Mouse (Mus musculus) left cerebral cortex, postnatal 25 days (tissue): ENCODE measurements around the gene Fam98b. TPM values are rescaled to one million over a fixed set of nuclear protein-coding genes. Genes with fewer than 3 reads are reported as not detected.

Experiments used
- DNase-seq, 2 experiments: peaks; one replicate each; pipeline ENCODE4 v3.0.0; 2022; ENCODE audit warnings: low spot score in 2 of 2, mixed read lengths in 1 of 2
- intact Hi-C: fragments of 180-260 bp; cut with DNase I; formaldehyde crosslinking; loops from one replicate; pipeline ENCODE4 v1.15.1; 2025
- total RNA-seq, 2 experiments: library from RNA; stranded (reverse); gene quantifications; 2 replicates each; pipeline ENCODE4 v1.2.3; 2021

The Fam98b gene
- total RNA-seq = 10 to 100 TPM; 50.9 to 53.9 TPM

- intact Hi-C loops = loop anchor here (5.0 kb wide), 1 partner anchor 352 kb away; no protein-coding TSS in a partner anchor
- DNase-seq = peak; percentile 90 to 93
These were observed at the start of gene Fam98b for GRCm38 (mm10) chr2:117249255-117250000. Gene Fam98b (plus strand): TSS chr2:117249739.

- DNase-seq = no peak
- intact Hi-C loops = no loop called here
These were observed 48.6 kb upstream of the Fam98b start for GRCm38 (mm10) chr2:117200869-117201338.

GRCm38 (mm10) chr2:117203350-117203749 is 46.2 kb upstream of the Fam98b start:
- DNase-seq = peak; percentile 53 to 83
- intact Hi-C loops = no loop called here

- intact Hi-C loops = no loop called here
- no peak for DNase-seq
These were observed 45.0 kb upstream of the Fam98b start for GRCm38 (mm10) chr2:117204534-117204933.

GRCm38 (mm10) chr2:117205066-117205465 is 44.5 kb upstream of the Fam98b start:
- DNase-seq = no peak
- intact Hi-C loops = no loop called here

GRCm38 (mm10) chr2:117210416-117211085 is 39.0 kb upstream of the Fam98b start:
- no peak for DNase-seq
- intact Hi-C loops = no loop called here

GRCm38 (mm10) chr2:117216152-117216551 is 33.4 kb upstream of the Fam98b start:
- no peak for DNase-seq
- intact Hi-C loops = no loop called here

GRCm38 (mm10) chr2:117217695-117218216 is 31.8 kb upstream of the Fam98b start:
- intact Hi-C loops = no loop called here
- peak in 1 of 2 experiments; percentile 79 for DNase-seq

GRCm38 (mm10) chr2:117219536-117219935 is 30.0 kb upstream of the Fam98b start:
- DNase-seq = no peak
- intact Hi-C loops = no loop called here

- no peak for DNase-seq
- intact Hi-C loops = no loop called here
These were observed 26.9 kb upstream of the Fam98b start for GRCm38 (mm10) chr2:117222651-117223050.

GRCm38 (mm10) chr2:117228601-117229125 is 20.9 kb upstream of the Fam98b start:
- intact Hi-C loops = no loop called here

GRCm38 (mm10) chr2:117230261-117230660 is 19.3 kb upstream of the Fam98b start:
- intact Hi-C loops = loop anchor here (2.0 to 5.0 kb wide), 3 partner anchors 47 to 333 kb away; partner anchors contain the start of gene Spred1

More at GRCm38 (mm10) chr2:117228601-117229125, 20.9 kb upstream of the Fam98b start:
- peak; percentile 50 to 69 for DNase-seq

GRCm38 (mm10) chr2:117231257-117231656 is 18.3 kb upstream of the Fam98b start:
- peak; percentile 81 to 92 for DNase-seq
- intact Hi-C loops = loop anchor here (1.0 to 5.0 kb wide), 4 partner anchors 48 to 334 kb away; partner anchors contain the start of gene Spred1

More at GRCm38 (mm10) chr2:117230261-117230660, 19.3 kb upstream of the Fam98b start:
- DNase-seq = peak in 1 of 2 experiments; percentile 31

- intact Hi-C loops = no loop called here
These were observed 7.6 kb upstream of the Fam98b start for GRCm38 (mm10) chr2:117241953-117242352.

GRCm38 (mm10) chr2:117250001-117250510 is 517 bp downstream of the Fam98b start:
- intact Hi-C loops = no loop called here
- no peak for DNase-seq

More at GRCm38 (mm10) chr2:117241953-117242352, 7.6 kb upstream of the Fam98b start:
- no peak for DNase-seq

GRCm38 (mm10) chr2:117255415-117255814 is 5.9 kb downstream of the Fam98b start:
- DNase-seq = no peak
- intact Hi-C loops = no loop called here

- intact Hi-C loops = no loop called here
- no peak for DNase-seq
These were observed 8.1 kb downstream of the Fam98b start for GRCm38 (mm10) chr2:117257617-117258016.

GRCm38 (mm10) chr2:117262184-117262583 is 12.6 kb downstream of the Fam98b start:
- DNase-seq = no peak
- intact Hi-C loops = loop anchor here (5.0 kb wide), 2 partner anchors 80 to 280 kb away; partner anchors contain the start of gene Rasgrp1

GRCm38 (mm10) chr2:117263786-117264408 is 14.4 kb downstream of the Fam98b start:
- intact Hi-C loops = loop anchor here (2.0 to 5.0 kb wide), 3 partner anchors 78 to 278 kb away; partner anchors contain the start of gene Rasgrp1
- peak; percentile 68 to 73 for DNase-seq
